Mouse (Mus musculus) lung, postnatal 25 days (tissue): ENCODE measurements around the gene Olfr543.
"Not testable (repeated sequence)": the region's sequence is repeated elsewhere in the genome, so short reads cannot be mapped to it uniquely, and the experiment has no call there.

Experiments
- DNase-seq: peaks from one replicate; pipeline ENCODE4 v3.0.0; 2022; ENCODE audit warnings: low spot score

Olfr543 gene

DNA sequence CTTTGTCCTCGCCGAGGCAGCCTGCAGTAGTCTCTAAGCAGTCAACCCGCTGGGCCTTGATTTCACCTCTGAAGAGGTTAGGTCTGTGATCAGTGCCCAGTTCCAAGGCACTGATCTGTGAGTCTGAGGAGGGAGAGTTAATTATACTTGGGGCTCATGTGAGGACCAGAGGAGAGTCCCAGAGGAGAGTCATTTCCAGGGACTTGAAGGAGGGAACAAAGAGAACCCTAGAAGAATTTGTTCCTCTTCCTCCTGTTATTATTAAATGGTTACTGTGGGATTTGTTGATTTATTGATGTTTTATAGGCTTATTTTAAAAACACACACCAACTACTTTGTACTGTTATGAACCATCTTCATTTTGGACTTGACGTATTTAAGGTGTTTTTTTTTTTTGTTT lies at the start of gene Olfr543:
Olfr543 (minus strand) TSS at position 101 of the 400 bp plus-strand sequence.
- DNase-seq = no peak

- no peak for DNase-seq
These were observed 47.6 kb upstream of the Olfr543 start for GRCm38 (mm10) chr7:102529052-102529451.

DNA sequence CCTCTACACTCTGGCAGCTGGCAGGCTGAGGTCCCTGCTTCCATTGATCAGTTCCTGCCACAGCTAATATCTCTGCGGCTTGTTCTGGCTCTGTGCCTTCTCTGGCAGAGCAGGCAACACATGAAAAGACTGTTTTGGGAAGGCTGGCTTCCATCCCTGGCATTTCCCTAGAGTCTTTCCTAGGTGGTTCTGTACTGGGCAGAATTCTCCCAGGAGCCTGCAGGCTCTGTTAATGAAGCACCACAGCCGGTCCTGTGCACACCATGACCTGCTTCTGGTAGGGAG lies 35.5 kb upstream of the Olfr543 start:
- no peak for DNase-seq

DNA sequence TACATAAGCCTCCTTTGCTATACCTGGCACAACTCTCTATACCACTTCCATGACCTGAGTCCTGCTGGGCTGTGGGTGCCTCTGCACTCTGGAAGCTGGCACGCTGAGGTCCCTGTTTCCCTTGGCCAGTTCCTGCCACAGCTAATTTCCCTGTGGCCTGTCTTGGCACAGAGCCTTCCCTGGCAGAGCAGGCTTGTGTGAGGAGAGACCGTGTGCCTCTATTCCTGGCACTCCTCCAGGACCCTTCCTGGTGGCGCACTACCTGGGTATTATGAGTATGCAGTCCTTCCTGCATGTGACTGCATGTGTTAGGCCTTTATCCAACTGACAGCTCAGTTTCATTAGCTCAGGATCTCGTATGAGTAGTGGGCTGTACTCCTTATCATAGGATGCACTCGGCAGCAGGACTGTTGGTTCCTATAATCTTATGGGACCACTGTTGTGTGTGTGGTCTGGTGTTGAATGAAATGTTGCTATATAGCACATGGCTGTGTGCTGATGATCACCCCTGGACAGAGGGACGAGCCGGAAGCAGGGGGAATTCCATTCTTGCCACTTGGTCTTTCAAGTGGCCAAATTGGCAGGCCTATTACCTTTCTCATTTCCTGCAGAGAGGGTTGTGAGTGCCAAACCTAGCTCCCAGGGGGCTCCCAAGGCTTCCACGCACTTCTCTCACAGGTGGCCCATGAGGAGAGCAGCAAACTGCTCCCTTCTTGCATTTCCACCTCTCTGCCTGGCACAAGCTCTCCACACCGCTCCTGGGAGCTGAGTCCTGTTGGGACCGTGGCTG lies 35.0 kb upstream of the Olfr543 start:
- DNase-seq = peak; percentile 2

DNA sequence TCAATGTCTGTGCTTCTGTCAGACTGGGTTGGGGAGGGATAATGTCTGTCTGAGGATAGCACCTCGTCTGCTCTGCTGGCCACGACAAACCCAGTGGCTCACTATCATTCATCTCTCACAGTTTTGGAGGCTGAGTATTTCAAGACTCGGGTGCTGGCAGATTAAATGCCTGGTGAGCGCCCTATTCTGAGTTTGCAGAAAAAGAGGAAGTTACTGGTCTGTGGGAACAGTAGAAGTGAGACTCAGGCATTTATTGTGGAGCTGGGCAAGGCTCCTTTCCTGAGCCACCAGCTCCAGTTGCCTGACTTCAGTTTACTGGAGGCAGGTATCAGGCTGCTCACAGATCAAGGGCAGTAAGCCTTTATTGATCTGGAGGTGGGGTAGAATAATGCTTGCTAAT lies 32.7 kb upstream of the Olfr543 start:
- no peak for DNase-seq

DNA sequence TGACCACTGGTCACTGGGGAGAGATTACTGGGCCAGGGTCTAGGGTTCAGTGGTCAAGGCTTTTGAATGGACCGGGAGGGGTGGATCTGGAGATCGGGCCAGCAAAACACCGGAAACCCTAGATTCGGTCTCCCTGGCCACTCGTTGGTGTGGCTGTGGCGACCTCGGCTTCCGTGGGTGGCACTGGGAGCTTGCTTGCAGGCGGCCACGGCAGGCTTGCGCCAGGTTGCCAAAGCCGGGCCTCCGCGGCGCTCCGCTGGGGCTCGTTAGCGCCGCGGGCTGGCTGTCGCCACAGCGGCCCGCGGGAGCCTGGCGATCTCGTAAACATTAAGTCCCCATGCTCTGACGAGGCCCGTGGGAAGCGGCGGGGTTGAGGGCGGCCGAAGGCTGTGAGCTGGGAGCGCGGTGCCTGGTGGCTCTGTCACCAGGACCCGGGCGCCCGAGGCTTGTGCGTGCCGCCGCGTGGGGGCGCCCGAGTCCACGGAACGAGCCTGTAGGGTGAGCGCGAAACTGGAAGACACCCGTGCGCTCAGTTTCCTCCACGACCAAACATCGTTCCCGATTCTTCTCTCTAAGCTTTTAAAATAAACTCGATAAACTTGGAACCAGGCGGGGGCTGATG lies 31.4 kb upstream of the Olfr543 start:
- peak; percentile 81 for DNase-seq

DNA sequence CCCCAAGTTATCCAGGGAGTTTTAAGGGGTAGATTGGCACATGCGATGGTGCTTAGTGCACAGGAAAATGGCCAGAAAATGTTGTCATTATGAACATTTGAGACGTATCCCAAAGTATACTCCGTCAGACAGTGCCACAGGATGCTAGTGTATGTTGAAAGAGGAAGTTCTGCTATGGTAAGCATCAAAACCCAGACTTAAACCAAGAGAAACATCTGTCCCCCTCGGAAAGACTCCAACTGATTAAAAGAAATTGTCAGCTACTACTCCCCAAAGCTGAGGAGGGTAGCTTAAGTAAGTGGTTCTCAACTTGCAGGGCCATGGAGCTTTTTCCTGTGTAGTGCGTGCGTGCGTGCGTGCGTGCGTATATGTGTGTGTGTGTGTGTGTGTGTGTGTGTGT lies 30.4 kb upstream of the Olfr543 start:
- DNase-seq = no peak

- DNase-seq = no peak
These were observed 28.2 kb upstream of the Olfr543 start for GRCm38 (mm10) chr7:102509726-102510125.

DNA sequence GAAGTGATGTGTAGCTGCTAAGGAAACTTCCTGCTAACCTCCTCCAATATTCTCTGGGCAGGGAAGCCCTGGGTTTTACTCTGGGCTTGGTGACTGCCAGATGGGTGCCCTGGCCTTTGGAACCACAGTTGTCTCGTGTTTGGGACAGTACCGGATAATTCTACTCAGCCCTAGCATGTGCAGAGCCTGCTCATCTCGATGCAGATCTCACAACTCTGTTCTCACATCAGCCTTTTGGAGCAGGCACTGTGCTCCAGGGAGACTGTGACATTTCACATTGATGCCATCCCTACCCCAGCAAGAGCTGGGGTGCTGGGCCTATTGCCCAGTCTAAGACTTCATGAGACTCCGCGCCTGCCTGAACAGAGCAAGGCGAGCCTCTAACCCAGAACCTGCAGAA lies 27.2 kb upstream of the Olfr543 start:
- DNase-seq = no peak

DNA sequence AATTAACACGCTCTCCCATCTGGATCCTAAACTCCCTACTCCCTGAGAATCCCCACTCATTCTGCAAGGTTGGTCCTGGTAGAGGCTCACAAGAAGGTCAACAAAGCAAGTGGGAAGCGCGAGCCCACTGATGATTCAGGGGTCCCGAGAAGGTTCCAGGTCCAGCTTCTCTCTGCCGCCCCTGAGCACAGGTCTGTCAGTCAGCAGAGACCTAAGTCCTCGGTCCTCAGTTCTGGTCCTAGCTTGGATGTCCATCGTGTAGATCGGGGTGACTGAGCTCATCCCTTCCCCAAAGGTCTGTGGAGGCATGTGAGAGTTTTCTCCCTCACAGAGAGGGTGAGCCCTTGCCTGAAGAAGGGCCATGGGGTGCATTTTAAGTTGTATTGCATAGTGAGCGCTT lies 26.6 kb upstream of the Olfr543 start:
- no peak for DNase-seq

DNA sequence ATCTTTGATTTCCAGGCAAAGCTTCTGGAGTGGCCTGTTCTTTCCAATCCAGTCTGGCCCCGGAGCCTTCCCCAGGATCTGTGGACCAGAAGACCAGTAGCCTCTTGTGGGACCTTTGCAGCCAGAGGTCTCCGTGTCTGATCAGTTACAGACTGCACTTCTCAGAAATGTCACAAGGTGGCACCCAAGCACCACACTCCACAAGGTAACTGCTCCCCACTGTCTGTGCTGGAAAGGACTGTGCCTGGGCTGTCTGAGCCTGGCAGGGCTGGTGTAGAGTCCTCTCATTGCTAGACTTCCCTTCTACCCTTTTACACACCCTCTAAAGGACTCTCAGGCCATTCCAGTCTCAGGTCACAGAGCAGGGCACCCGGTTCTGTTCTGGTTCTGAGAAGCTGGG lies 25.4 kb upstream of the Olfr543 start:
- peak; percentile 61 for DNase-seq

- no peak for DNase-seq
These were observed 20.5 kb upstream of the Olfr543 start for GRCm38 (mm10) chr7:102501986-102502385.

- DNase-seq = no peak
These were observed 18.0 kb upstream of the Olfr543 start, which contains the start of gene Olfr545 for GRCm38 (mm10) chr7:102499473-102499872. TSS of gene Olfr545 (minus strand) at chr7:102499573.

DNA sequence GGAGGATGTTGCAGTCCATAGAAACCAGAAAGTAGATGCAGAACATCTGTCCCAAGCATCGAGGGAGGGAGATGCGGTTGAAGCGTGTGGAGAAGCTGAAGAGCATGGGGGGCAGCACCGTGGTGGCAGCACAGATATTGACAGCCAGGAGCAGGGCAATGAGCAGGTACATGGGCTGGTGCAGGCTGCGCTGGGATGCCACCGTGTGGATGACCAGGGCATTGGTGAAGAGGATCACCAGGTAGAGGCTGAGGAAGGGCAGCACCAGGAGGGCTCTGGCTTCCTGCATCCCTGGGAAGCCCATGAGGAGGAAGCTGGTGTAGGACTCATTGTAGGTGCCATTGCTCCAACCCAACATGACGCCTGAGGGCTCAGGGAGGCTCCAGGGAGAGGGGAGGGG lies 12.9 kb upstream of the Olfr543 start:
- not testable (repeated sequence) for DNase-seq

- DNase-seq = no peak
These were observed 6.7 kb upstream of the Olfr543 start, which contains the start of gene Olfr544 for GRCm38 (mm10) chr7:102488161-102488560. TSS of gene Olfr544 (minus strand) at chr7:102488313.

GRCm38 (mm10) chr7:102486105-102486504 lies 4.6 kb upstream of the Olfr543 start:
- DNase-seq = no peak

DNA sequence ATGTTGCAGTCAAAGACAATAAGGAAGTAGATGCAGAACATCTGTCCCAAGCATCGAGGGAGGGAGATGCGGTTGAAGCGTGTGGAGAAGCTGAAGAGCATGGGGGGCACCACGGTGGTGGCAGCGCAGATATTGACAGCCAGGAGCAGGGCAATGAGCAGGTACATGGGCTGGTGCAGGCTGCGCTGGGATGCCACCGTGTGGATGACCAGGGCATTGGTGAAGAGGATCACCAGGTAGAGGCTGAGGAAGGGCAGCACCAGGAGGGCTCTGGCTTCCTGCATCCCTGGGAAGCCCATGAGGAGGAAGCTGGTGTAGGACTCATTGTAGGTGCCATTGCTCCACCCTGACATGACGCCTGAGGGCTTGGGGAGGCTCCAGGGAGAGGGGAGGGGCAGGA lies 3.3 kb upstream of the Olfr543 start:
- not testable (repeated sequence) for DNase-seq

GRCm38 (mm10) chr7:102483665-102484064 lies 2.2 kb upstream of the Olfr543 start:
- DNase-seq = no peak

- DNase-seq = no peak
These were observed 658 bp downstream of the Olfr543 start for GRCm38 (mm10) chr7:102480821-102481220.

- peak; percentile 62 for DNase-seq
These were observed 2.0 kb downstream of the Olfr543 start for GRCm38 (mm10) chr7:102479368-102480078.

DNA sequence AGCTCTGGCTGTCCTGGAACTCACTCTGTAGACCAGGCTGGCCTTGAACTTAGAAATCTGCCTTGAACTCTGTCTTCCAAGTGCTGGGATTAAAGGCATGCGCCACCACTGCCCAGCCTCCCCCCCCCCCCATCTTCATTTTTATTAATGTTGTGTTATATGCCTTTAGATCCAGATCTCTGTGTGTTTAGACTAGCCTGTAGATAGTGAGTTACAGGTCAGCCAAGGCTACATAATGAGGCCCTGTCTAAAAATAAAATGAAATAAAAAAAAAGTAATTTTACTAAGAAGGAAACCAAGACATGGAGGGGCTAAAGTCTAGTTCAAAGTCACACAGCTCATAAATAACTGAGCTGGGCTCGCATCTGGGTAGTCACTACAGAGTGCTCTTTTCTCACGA lies 2.6 kb downstream of the Olfr543 start:
- DNase-seq = no peak

DNA sequence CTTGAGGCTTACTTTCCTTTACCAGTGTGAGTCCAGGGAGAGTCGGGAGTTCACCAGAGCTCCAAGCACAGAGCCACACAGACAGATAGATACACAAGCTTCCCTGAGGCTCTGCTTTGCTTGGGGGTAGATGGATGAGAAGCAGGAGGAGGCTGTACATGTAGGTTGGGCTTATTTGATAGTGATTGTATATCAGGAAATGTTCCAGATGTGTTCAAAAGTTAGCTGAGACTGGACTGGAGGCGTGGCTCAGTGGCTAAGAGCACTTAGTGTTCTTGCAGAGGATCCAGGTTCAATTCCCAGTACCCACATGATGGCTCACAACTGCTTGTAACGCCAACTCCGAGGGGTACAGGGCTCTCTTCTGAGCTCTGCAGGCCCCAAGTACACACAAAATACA lies 3.1 kb downstream of the Olfr543 start:
- no peak for DNase-seq

DNA sequence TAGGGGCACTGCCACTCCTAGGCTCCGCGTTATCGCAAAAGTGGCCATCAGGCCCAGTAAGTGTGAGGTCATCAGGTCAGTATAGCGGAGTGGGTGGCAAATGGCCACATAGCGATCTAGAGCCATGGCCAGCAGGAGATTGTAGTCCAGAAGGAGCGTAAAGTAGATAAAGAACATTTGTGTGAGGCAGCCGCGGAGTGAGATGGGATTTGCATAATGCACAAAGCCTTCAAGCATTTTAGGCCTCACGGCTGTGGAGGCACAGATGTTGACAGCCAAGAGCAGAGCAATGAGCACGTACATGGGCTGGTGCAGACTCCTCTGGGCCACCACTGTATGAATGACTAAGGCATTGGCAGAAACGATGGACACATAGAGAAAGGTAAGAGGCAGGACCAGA lies 4.1 kb downstream of the Olfr543 start:
- no peak for DNase-seq
